10 mouse cellular contexts compared by ENCODE assay signal in the genomic region with DNA sequence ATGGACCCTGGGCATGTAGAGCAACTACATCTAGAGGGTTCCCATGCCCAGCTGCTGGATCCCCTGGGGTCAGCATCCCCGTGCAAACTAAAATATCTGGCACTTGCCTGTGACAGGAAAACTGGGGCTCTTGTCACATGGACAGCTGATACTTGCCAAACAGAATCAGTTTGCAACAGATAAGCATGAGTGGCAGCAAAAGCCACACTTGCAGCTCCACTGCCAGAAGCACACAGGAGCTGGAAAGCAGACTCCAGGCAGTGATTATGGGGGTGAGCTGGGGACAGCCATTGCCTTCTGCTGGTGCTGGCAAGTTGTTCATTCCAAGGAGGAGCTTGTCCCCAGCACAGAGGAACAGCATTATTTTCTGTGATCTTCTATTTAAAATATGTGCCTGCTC.
A peak's percentile ranks its signal among the peaks of the same experiment; 100 is the strongest.
DNase-seq lines count a peak whose midpoint lies in the region; ATAC-seq and TF ChIP-seq lines count a peak whose summit lies in the region.
"Had no signal": no experiment of that assay in that cellular context is flagged by ENCODE, and none has a peak within 500 bp of the region (broad histone marks: within the 10 kb centered on the region; RNA-seq: fewer than 3 reads in every experiment).

No protein-coding gene starts in this region.

- H3K4me1 ChIP-seq in heart, embryonic 11.5 days (ENCODE audit: control insufficient read depth, insufficient read depth, low read length): 0 out of 2 replicates have a peak, but pooled peaks cover 3% of the 10 kb centered on the region
- no peaks in the 10 kb centered on the region for H3K4me1 ChIP-seq in midbrain, embryonic 11.5 days (ENCODE audit: control insufficient read depth, insufficient read depth, low read length)

- intact Hi-C loops in gastrocnemius, adult 2 months (cut with DNase I): no loop called here

- H3K9me3 ChIP-seq in heart, embryonic 11.5 days (replicated peaks; ENCODE audit: control insufficient read depth, low read length): no peaks in the 10 kb centered on the region
- H3K9me3 ChIP-seq in midbrain, embryonic 11.5 days (ENCODE audit: control insufficient read depth, low read length): no peaks in the 10 kb centered on the region

- no peak overlapping the region for H3K27ac ChIP-seq in gastrocnemius, adult 2 months
- H3K27ac ChIP-seq in heart, embryonic 11.5 days (ENCODE audit: low read depth, low read length): no peak overlapping the region
- H3K27ac ChIP-seq in midbrain, embryonic 11.5 days (ENCODE audit: low read depth, low read length): no peak overlapping the region

- no peak overlapping the region for H3K4me2 ChIP-seq in heart, embryonic 11.5 days
- H3K4me2 ChIP-seq in midbrain, embryonic 11.5 days: no peak overlapping the region

- 0 out of 2 replicates have a peak, but pooled peaks have one; percentile 26 for ATAC-seq in heart, embryonic 11.5 days (replicated peaks; ENCODE audit: insufficient number of reproducible peaks, low FRiP score, low TSS enrichment)
- ATAC-seq in midbrain, embryonic 11.5 days (ENCODE audit: low FRiP score): no peak

- TF ChIP-seq CTCF in gastrocnemius, adult 2 months (IDR thresholded peaks at IDR 0.05): no peak

- no peak overlapping the region for H3K9ac ChIP-seq in heart, embryonic 11.5 days (ENCODE audit: low read depth, low read length)
- H3K9ac ChIP-seq in midbrain, embryonic 11.5 days (ENCODE audit: low read length): no peak overlapping the region

- no peak overlapping the region for H3K4me3 ChIP-seq in gastrocnemius, adult 2 months
- H3K4me3 ChIP-seq in heart, embryonic 11.5 days (ENCODE audit: low read depth, low read length): no peak overlapping the region
- no peak overlapping the region for H3K4me3 ChIP-seq in midbrain, embryonic 11.5 days (ENCODE audit: low read depth, low read length)

- 16% methylated on average over 1 of the region's 1 CpGs for WGBS in heart, embryonic 11.5 days (ENCODE audit: insufficient replicate concordance)
- WGBS in midbrain, embryonic 11.5 days: 78% methylated on average over 1 of the region's 1 CpGs

- DNase-seq in gastrocnemius, adult 2 months: peak; percentile 24
- no peak for DNase-seq in gastrocnemius, postnatal 4 days (ENCODE audit: low spot score in 2 of 2)
- DNase-seq in cerebellum, adult 18-20 months: peak; percentile 35 to 44
- DNase-seq in left cerebral cortex, adult 18-20 months (ENCODE audit: low spot score in 2 of 2): peak; percentile 31 to 57
- no peak for DNase-seq in adrenal gland, postnatal 14 days
- DNase-seq in midbrain, embryonic 11.5 days (ENCODE audit: low spot score, missing footprints): no peak
- DNase-seq in adrenal gland, postnatal 4 days (ENCODE audit: low spot score in 2 of 2): no peak
- DNase-seq: kidney, adult 8-10 months; midbrain, embryonic 14.5 days had no signal

- H3K27me3 ChIP-seq in heart, embryonic 11.5 days (ENCODE audit: control insufficient read depth, insufficient read depth, low read length): no peaks in the 10 kb centered on the region
- H3K27me3 ChIP-seq in midbrain, embryonic 11.5 days (ENCODE audit: control insufficient read depth, insufficient read depth, low read length): no peaks in the 10 kb centered on the region

- H3K36me3 ChIP-seq in heart, embryonic 11.5 days (ENCODE audit: control insufficient read depth, insufficient read depth, low read length): no peaks in the 10 kb centered on the region
- no peaks in the 10 kb centered on the region for H3K36me3 ChIP-seq in midbrain, embryonic 11.5 days (ENCODE audit: control insufficient read depth, insufficient read depth, low read length)

Comparison
In these comparisons a context has a peak if more than half of its experiments do, and no peak if none do; other contexts are left out.
1. DNase-seq: peak in gastrocnemius, adult 2 months (single experiment), cerebellum, adult 18-20 months (2 of 2) and left cerebral cortex, adult 18-20 months (2 of 2); none in gastrocnemius, postnatal 4 days (0 of 2), adrenal gland, postnatal 14 days (single experiment), midbrain, embryonic 11.5 days (single experiment) and adrenal gland, postnatal 4 days (0 of 2).